Mouse (Mus musculus) kidney, adult 18-20 months (tissue): Measurements from ENCODE around the gene Zgrf1.
A peak's percentile ranks its signal among the peaks of the same experiment; 100 is the strongest.

Experiments
- DNase-seq: peaks from one replicate; pipeline ENCODE4 v3.0.0; 2021

The Zgrf1 gene

GRCm38 (mm10) chr3:127552973-127553719 is at the start of gene Zgrf1, which contains the start of gene Larp7:
Gene Zgrf1 (plus strand): TSS chr3:127553489.
Gene Larp7 (minus strand): TSS chr3:127553349.
- DNase-seq, result peak; percentile 98

GRCm38 (mm10) chr3:127507878-127508783 is 45.2 kb upstream of the Zgrf1 start:
- DNase-seq, result no peak

- DNase-seq, result no peak
These were observed 41.2 kb upstream of the Zgrf1 start for GRCm38 (mm10) chr3:127511786-127512746.

DNA sequence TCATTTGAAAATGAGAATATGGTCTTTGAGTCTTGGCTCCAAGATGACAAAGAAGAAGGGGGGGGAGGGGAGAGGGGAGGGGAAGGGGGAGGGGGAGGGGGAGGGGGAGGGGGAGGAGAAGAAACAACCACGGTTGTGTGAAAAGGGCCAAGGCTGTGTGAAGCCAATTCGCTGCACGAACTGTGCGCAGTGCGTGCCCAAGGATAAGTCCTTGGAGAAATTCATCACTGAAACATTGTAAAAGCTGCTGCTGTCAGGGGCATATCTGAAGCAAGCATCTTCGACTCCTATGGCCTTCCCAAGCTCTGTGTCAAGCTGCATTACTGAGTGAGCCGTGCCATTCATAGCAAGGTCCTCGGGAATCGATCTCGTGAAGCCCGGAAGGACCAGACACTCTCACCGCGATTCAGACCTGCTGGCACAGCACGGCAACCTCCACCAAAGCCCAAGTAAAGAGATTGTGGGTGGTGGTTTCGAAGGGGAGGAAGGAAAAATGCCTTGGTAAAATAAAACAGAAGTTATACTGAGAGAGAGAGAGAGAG is 40.4 kb upstream of the Zgrf1 start:
- no peak for DNase-seq

GRCm38 (mm10) chr3:127513699-127514098 is 39.6 kb upstream of the Zgrf1 start:
- DNase-seq, result no peak

- no peak for DNase-seq
These were observed 38.0 kb upstream of the Zgrf1 start for GRCm38 (mm10) chr3:127515251-127515650.

DNA sequence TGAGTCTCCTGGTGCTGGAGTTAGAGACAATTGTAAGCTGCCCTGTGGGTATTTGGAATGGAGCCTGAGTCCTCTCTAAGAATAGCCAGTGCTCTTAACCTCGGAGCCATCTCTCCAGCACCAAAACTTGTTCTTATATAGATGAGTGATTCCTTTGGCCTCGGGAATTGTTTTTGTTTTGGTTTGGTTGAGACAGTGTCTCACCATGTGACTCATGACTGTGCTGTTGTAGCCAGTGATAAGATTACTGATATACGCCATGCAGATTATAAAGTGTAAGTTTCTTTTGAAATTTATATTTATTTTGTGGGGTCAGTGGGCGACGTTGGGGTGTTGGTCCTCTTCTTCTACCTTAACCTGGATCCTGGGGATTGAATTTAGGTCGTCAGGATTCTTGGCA is 33.0 kb upstream of the Zgrf1 start:
- no peak for DNase-seq

- no peak for DNase-seq
These were observed 32.1 kb upstream of the Zgrf1 start for GRCm38 (mm10) chr3:127521156-127521555.

DNA sequence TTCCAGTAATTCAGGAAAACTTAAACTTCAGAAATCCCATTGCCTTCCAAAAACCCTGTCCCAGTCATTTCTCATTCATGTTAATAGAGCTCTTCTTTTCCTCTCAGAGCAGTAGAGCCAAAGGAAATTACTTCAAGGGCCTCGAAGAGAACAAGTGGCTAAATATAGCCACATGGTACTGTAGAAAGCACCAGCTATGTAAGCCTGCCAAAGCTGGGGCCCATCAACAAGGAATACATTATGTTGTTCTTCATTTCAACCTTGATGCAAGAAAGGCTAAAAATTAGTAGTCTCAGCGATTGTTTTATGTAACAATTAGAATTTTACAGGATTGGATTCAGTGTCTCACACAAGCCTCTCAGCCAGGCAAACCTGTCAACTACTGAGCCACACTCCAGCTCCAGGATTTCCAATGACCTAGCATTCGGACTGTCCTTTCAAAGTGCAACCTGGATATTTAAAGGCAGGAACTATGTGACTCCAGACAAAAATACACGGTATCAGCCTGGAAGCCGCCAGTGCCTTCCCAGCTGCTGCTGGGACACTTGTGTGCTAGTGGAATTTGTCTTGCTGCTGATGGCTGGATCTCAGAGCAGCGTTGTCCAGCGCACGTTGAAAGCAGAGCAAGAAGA is 28.0 kb upstream of the Zgrf1 start:
- DNase-seq, result no peak

GRCm38 (mm10) chr3:127527465-127528034 is 25.7 kb upstream of the Zgrf1 start:
- DNase-seq, result no peak

DNA sequence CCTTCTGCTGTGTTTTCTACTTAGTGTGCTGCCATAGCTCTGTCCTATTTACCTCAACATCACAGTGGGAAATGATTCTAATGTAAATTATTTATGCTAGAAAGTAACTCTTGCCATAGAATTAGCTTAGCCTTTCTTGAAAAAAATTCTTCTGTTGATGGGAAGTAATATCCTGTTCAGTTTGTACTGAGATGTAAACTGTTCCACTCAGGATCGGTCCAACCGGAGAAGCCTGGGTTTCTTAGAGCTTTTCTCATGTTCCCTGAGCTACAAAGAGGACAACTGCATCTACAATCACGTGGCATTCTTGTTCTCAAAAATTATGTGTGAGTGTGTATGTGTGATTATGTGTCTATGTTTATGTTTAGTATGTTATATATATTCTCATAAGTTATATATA is 24.1 kb upstream of the Zgrf1 start:
- DNase-seq, result no peak

DNA sequence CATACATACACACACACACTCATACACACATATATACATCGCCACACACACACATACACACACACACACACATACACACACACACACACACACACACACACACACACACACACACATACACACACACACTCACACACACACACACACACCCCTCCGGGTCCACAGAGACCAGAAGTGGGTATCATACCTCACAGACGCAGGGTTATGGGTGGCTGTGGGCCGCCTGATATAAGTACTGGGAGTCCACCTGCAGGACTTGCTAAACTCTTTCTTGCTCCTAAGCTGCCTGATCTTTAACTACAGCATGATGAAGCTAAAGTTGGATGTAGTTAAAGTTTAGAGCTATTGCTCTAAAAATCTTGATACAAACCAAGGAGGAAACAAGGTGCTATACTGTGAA is 23.5 kb upstream of the Zgrf1 start:
- no peak for DNase-seq

GRCm38 (mm10) chr3:127530293-127530692 is 23.0 kb upstream of the Zgrf1 start:
- DNase-seq, result no peak

GRCm38 (mm10) chr3:127539193-127539592 is 14.1 kb upstream of the Zgrf1 start:
- DNase-seq, result no peak

DNA sequence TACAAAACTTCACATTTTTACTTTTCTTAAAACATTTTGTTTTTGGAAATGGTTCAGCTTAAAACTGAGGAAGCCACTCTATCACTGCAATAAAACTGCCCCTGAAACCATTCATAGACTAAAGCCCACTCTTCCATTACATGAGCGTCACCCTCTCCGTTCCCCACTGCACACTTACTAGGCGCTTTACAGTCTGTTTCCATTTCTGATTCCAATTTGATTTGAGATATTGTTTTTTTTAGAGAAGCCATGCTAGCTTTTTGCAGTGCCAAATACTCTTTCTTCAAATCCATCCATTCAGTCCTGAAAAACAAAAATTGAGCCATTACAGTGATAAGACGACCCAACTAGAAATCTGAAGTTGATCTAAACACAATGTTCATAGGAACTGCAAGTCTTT is 9.3 kb upstream of the Zgrf1 start:
- no peak for DNase-seq

DNA sequence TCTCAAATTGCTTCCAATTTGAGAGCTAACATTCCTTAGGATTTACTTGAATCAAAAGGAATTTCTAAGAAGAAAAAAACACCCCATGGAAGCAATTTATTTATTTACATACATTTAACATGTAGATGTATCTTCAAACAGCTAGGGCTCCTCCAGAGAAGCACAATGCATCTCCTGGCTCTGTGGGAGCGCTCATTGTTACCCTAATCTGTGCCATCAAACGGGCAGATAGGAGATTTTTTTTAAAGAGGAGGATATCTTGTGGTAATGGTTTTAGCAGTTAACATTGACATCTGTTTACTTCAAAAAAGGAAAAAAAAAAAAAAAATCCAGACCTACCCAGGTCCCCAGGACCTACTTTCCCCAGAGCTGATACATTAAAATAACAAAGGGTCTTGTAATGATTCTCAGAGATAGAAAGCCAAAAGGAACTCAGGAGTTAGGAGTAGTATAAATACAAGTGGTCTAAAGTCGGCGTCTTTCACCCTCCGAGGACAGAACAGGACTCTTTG is 8.6 kb upstream of the Zgrf1 start:
- DNase-seq, result no peak

DNA sequence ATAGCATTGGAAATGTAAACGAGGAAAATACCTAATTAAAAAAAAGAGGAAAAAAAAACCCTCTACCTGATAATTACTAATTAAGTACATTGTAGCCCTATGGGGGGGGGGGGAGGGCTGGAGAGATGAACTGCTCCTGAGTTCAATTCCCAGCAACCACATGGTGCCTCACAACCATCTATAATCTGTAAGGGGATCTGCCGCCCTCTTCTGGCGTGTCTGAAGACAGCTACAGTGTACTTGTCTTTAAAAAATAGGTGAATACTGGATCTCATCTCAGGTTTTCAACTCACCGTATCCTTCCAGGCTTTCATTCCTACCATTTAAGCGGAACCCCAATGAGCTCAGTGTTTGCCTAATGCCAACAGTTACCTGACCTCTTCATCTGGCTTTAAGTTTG is 5.4 kb upstream of the Zgrf1 start:
- DNase-seq, result no peak

- peak; percentile 3 for DNase-seq
These were observed 786 bp upstream of the Zgrf1 start for GRCm38 (mm10) chr3:127552434-127552972.

DNA sequence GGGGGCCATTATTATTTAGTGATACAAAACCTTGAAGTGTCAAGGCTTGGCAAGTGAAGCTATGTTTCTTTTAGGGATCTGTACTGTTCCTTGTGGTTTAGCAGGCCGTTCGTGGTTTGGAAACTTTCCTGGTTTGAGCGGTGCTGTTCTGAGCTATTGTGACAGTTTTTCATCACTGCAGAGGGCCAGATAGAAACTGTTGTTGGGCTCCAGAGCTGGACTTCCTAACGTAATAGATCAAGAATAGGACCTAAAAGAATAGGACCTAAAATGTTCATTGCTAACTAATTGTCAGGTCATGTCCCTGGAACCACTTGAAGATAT is 393 bp downstream of the Zgrf1 start:
- DNase-seq, result no peak

- DNase-seq, result no peak
These were observed 1.4 kb downstream of the Zgrf1 start for GRCm38 (mm10) chr3:127554723-127555122.

- DNase-seq, result no peak
These were observed 4.9 kb downstream of the Zgrf1 start for GRCm38 (mm10) chr3:127558201-127558600.
